Mouse (Mus musculus) granulocyte monocyte progenitor cell, adult 5-6 weeks (primary cell): ENCODE measurements around the gene Fam189a2. TPM values are rescaled to one million over a fixed set of nuclear protein-coding genes. Genes with fewer than 3 reads are reported as not detected.

Source experiments
- ATAC-seq: replicated peaks from 2 replicates; pipeline ENCODE4 v1.8.0; 2016; ENCODE audit warnings: mild to moderate bottlenecking, moderate TSS enrichment, inconsistent platforms; ENCODE audit not compliant: poor library complexity, severe bottlenecking
- total RNA-seq, 2 experiments: library from RNA; stranded (forward) in 1 of 2; stranded (reverse) in 1 of 2; fragments of 200-712, 200-1000 nt in 1 of 2; fragments of >200 nt in 1 of 2; fragmentation: Nextera tagmentation in 1 of 2; gene quantifications; 2 replicates each; pipeline ENCODE4 v1.2.3; 2014 to 2017

Gene Fam189a2
- total RNA-seq (2014; fragmentation: Nextera tagmentation) (not detected in 2 replicates), total RNA-seq (2017) (not detected in 2 replicates)

- ATAC-seq = no peak; the same call in 1 of the 2 replicates
These were observed at the start of gene Fam189a2 for GRCm38 (mm10) chr19:24030871-24031556. Fam189a2 (minus strand) TSS chr19:24031019.

GRCm38 (mm10) chr19:24077658-24078057 lies 46.8 kb upstream of the Fam189a2 start:
- ATAC-seq = no peak

DNA sequence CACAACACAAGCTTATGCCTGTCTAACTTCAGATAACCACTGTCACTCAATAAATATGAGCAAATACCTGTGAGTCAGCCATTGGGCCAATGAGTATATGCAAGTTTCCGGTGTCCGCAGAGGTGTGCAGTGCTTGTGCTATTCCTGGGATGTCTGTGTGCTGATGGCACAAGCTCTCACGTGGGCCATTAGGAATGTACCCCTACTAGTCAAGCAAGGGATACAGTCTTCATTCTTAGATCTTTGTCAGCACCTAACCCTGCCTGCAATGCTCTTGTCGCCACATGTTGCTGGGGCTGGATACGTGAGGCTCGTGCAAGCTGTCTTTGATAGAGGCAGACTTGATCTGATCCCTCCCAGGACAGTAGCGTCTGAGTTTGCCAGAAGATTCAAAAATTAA lies 45.7 kb upstream of the Fam189a2 start:
- ATAC-seq = no peak

GRCm38 (mm10) chr19:24075927-24076326 lies 45.1 kb upstream of the Fam189a2 start:
- ATAC-seq = no peak

- ATAC-seq = no peak
These were observed 42.3 kb upstream of the Fam189a2 start for GRCm38 (mm10) chr19:24073155-24073554.

- no peak for ATAC-seq
These were observed 33.6 kb upstream of the Fam189a2 start for GRCm38 (mm10) chr19:24064348-24064895.

- ATAC-seq = no peak
These were observed 32.8 kb upstream of the Fam189a2 start for GRCm38 (mm10) chr19:24063585-24063984.

DNA sequence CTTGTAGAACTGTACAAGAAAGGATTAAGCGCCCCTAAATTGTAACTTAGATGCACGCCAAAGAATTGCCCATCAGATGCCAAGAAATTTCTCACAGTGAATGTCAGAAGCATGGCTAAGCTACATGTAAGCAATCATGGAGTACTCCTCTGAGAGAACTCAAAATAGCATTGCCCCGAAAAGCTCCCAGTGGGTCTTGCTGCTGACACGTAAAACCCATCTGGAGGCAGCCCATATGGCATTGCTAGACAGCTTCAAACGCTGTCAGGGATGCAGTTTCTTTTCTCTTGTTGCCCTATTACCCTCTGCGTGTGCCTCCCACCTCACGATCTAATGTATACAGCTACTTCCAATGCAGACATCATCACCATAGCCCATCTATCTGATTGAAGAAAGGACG lies 28.0 kb upstream of the Fam189a2 start:
- ATAC-seq = no peak

DNA sequence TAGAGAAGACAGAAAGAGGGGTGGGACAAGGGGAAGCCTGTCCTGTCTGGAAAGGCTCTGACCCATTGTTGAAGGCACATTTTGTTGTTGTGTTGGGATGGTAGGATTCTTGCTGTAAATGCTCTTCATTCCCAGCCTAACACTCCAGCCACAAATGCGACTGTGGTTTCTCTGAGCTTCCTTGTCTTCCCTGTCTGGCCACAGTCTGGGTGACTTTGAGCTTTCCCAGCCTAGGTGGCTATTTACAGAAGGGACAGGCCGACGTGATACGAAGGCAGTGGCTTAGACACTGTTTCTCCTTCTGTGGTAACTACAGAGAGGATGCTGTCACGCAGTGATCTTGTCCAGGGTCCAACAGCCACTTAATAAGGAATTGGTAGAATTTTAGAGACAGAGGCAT lies 27.2 kb upstream of the Fam189a2 start:
- ATAC-seq = no peak

- no peak for ATAC-seq
These were observed 26.1 kb upstream of the Fam189a2 start for GRCm38 (mm10) chr19:24056880-24057279.

DNA sequence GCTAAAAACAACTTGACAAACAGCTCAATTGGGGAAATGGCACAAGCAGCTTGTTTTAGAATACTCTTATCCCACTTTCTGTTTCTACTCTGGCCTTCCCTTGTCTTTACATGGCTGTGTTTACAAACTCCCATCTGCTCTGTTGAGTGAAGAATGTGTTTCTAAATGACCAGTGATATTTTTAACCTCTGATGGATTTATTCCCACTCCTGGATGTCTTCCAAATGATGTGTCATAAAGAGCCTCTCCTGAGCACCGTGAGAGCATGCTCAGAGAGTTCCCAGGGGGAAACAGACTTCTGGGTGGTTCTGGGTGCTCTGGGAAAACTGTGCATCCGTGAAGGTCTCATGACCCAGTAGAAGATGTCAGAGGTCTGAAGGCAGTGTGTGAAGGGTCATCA lies 24.1 kb upstream of the Fam189a2 start:
- ATAC-seq = no peak

GRCm38 (mm10) chr19:24054265-24054664 lies 23.4 kb upstream of the Fam189a2 start:
- ATAC-seq = no peak

DNA sequence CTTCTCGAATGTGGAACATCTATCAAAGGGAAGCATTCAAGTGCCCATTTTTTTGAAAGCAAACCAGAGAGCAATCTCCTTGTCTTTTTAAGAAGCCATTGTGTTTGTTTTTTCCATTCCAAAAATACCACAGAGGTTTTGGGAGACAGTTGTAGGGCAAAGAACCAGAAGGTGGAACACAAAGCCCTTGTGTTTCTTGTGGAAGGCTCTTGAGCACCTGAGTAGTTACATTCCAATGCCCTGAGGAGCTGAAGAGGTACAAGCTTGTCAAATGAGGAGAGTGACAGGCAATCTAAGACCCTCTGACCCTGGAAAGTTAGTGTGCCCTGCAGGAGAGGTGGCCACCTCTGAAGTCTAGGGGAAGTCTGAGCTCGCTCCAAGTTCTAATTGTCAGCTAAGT lies 19.7 kb upstream of the Fam189a2 start:
- ATAC-seq = no peak

DNA sequence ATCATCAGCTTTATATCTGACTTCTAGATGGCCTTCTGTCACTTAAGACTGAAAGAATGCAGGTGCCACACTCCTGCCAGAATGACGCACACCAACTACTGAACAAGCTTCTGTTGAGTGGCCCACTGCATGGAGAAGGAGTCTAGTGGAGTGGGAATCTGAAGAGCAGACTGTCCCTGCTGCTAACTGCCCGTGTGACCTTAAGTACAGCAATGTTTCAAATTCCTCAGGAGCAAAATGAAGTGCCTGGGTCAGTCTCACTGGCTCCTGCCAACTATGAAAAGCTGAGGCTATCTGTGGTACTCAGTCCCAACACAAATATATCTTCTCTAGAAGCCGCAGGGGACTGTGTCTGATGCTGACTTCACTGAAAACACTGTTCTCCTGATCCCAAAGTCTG lies 18.5 kb upstream of the Fam189a2 start:
- no peak for ATAC-seq

DNA sequence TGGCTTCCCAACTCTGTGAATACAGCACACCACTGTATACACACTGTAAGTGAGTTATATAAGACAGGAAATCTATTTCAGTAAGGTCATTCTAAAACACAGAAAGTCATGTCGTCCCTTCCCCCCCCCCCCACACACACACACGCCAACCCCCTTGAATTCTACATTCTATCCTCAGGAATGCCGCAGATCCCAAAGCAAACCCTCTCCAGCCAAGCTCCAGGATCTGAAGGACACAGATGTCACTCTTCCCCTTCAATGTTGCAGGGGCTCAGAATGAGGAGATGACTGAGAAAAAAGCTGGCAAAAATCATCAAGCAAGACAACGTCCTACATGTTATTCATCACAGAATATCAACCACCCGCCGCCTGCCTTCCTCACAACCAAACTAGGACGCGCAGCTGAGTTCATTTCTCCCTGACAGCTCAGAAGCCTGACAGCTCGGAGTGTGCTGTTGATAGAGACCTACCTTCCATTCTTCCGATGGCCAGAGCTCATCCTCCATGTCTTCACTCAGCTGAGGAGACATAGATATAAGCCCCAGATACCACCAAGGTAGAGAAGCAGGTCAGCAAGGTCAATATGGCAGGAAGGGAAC lies 15.7 kb upstream of the Fam189a2 start:
- no peak for ATAC-seq

DNA sequence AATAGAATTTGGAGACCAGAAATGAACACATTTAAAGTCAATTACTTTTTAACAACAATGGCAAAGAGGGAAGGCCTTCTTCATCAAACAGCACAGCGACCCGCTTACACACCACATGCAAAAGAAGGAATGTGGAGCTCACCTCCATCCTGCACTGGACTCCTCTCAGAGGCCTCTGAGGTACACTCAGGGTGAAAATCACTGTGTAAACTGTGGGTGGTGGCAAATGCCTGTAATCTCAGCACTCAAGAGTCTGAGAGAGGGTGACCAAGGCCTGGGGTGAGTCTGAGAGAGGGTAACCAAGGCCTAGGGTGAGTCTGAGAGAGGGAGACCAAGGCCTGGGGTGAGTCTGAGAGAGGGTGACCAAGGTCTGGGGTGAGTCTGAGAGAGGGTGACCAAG lies 11.6 kb upstream of the Fam189a2 start:
- ATAC-seq = no peak

DNA sequence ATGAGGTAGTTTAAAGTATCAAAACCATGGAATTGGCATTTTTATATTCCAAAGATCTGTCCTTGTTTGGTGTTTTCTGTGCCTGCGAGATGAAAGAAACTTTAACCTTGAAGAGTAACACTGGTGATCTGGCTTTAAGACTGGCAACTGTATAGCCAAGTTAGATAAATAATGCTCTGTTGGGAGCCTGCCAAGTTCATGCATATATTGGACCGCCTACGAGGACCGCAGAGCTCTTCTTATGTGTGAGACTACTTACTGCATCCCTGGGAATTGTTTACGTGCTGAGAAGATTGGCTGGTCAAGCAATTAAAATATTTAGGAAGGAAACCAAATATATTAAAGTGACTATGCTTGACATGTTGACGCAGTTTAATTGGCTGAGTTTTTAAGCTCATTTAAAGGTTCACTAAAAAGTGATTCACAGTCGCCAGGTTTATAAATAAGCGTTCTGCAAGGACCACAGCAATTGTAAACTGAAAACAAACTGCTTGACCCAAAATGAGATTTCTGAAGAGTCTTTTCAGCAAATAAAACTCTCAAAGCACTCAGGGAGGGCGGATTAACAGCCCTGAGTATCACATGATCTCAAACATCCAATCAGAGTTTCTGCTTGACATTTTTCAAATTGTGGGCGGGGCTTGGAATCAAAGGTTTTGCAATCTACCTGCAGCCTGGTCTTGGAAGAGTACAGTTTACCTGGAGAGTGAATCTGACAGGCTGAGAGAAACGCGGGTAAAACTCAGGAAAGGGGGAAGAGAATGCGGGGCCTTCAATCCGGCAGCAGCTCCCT lies 8.4 kb upstream of the Fam189a2 start:
- no peak for ATAC-seq

- no peak for ATAC-seq
These were observed 3.5 kb upstream of the Fam189a2 start for GRCm38 (mm10) chr19:24034367-24034766.

GRCm38 (mm10) chr19:24032654-24033236 lies 1.9 kb upstream of the Fam189a2 start:
- ATAC-seq = no peak

GRCm38 (mm10) chr19:24030511-24030870 lies 328 bp downstream of the Fam189a2 start:
- no peak; the same call in 1 of the 2 replicates for ATAC-seq
